Mouse (Mus musculus) c-Kit-positive CD71-positive TER-119-positive erythroid progenitor cells, embryonic 14.5 days (primary cell): Measurements from ENCODE around the gene Eef1akmt3.
A peak's percentile ranks its signal among the peaks of the same experiment; 100 is the strongest.

Source experiments
- DNase-seq: peaks from one replicate; pipeline ENCODE4 v3.0.0-alpha.2; 2013; ENCODE audit warnings: low spot score

The Eef1akmt3 gene

DNA sequence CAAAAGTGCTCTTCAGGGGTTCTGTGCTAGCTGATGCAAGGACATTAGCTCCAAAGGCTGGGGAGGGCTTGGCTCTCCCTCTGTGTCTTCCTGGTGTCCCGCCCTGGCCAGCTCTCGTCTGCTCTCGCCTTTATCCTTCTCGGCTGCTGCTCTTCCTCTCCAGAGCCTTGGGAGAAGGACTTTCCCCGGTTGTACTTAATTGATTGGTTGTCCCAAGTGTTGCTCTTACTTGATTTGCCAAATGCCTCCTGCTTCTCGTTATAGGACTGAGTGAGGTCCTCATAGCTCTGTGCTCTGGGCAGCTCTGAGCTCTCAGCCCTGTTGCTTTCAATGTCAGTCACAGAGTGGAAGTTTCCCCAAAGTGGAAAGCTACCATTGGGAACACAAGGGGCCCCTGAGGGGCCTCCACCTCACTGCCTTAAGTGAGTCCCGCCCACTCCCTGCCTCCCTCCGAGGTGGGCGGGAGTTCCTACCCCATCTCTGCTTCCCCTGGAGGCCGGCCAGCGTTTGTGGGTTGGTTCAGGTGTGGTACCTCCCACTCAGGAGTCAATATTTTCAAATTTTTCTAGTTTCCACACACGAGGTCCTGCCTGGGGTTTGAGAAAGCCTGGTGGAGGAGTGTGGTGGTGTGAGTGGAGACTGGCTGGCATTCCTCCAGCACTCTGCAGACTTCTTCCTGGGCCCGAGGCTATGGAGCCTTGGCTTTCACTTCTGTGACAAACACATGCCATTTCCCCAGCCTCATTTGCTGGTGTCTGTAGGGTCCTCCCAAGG, 43.8 kb downstream of the Eef1akmt3 start:
- no peak for DNase-seq

DNA sequence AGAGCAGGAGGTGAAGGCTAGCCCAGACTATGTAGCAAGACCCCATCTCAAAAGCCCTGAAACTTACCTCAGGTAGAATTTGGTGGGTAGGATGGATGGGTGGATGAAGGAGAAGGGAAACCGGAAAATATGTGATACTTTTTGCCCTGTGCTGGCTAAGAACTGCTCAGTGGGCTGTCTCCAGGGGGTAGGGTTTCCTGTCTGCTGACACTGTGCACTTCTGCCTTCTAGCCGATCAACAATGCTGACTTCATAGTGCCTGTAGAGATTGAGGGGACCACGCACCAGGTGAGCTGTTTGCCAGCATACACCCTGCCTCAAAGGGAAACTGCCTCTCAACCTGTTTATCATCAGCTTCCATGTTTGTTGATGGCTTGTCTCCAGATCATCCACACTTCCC, 47.7 kb downstream of the Eef1akmt3 start:
- no peak for DNase-seq

DNA sequence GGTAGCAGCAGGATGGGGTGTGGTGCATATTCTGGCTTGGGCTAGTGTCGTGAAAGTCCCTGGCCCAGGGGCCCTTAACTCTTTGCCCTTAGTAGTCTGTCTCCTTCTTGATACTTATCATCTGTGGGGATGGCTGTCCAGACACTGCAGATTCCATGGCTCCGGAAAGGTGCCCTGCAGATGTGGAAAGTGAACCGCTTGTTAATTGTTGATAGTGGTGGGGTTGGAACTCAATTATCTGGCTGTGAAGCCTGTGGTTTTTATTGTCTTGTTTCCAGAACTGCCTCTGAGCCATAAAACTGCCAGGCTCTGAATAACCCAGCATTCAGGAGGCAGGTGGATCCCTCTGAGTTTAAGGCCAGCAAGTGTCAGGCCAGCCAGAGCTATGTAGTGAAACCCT, 49.6 kb downstream of the Eef1akmt3 start:
- no peak for DNase-seq

DNA sequence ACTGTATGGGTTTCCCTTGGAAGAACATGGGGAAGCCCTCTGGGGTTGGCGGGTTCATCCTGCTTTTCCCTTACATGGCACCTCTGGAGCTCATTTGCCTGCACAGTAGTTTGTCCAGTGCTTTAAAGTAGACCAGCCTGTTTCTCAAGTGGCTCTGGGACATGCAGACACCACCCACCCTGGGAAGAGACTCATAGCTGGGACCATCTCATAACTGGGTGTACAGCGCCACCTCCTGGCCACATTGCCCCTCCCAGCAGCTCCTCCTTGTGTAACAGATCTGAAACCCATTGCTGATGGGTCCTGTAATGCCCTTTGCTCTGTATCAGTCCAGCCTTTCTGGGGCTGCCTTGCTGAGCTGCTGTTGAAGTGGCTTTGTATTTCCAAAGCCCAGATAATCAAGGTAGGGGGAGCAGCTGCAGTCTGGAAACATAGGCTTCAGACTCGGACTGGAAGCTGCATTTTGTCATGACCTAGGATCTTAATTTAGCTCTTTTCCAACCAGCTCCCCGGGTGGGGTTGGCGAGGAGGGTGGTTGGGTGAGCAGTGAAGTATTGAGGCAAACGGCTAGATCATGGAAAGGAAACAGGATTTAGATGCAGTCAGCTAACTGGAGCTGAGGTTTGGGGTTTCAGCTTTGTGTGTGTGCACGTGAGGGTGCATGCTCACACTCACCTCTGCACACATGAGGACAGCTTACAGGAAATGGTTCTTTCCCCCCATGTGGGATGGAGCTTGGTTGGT, 50.8 kb downstream of the Eef1akmt3 start:
- DNase-seq: peak; percentile 72

DNA sequence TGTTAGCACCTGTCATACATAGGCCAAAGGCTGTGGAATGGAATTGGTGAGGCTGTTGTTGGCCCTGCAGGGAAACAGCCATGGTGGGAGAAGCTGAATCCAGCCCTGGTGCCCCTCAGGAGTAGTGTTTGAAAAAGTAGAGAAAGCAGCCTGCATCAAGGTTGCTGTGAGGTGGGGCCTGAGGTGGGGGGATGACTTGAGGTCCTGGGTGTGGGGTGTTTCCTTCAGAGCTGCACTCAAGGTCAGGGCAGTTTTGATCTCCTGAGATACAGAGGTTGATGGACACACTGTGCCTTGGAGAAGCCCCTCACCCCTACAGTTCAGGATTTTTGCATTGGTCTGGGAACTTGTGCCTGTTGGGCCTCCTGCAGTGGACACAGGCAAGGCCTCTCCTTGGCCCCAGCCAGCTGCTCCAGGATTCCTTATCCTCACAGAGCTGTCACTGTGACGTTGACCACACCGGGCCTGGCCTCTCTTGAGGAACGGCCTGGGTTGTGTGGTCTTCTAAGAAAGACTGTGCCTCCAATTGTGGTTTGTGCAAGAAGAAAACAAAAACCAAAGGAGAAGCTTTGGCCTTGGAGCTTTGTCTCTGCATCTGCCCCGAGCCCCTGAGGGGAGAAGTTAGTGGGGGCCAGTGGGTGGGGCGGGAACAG, 52.7 kb downstream of the Eef1akmt3 start:
- no peak for DNase-seq

DNA sequence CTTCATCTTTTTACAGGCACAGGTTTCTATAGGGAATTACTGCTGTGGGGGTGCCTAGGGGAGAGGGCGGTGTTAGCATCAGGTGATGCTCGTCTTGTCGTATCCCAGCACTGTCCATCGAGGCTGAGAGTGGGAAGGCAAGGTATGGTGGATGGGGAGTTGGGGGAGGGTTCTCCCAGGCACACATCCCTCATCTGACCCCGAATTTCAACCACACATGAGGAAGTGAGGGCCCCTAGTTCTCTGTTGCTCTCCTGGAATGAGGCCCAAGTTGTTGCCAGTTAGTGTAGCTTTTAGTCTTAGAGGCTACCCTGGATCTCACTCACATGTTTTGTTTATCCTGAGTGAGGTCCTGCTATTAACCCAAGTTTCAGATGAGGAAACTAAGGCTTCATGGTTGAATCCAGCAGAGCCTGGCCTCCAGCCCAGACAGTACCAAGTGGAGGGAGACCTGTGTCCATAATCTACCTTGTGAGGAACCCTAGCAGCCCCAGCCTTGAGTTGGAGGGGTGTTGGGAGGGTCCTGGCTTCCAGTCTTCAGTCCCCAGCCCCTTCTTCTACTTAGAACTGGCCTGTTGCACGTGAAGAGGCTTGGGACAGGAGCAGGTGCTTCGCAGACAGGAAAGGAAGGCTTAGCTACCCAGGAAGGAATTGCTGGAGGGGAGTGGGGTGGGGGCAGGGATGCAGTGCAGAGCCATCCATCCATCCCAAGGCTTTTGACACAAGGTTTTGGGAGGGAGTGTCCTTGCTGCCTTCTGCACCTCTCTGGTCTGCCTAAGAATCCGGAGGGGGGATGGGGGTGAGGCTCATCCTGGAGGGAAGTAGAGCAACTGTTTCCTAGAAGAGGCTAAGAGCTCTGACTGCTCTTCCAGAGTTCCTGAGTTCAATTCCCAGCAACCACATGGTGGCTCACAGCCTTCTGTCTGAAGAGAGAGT, 53.9 kb downstream of the Eef1akmt3 start:
- no peak for DNase-seq

DNA sequence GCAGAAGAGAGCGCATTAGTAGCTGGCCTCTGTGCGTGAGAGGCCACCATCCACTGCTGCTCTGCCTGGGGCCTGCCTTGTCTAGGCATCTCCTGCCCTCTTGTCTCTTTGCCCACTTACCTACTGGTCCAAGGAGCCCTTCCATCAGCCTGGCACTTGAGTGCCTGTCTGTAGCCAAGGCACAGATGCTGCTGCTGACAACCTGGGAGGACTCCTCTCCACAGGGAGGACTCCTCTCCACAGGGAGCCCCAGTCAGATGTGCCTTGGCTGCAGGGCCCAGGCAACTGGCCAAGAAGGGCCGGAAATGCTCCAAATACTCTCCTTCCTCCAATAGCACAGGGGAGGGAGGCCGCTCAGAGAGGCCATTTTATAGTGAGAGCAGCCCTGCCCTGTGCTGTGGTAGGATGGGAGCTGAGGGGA, 54.8 kb downstream of the Eef1akmt3 start:
- DNase-seq: no peak

DNA sequence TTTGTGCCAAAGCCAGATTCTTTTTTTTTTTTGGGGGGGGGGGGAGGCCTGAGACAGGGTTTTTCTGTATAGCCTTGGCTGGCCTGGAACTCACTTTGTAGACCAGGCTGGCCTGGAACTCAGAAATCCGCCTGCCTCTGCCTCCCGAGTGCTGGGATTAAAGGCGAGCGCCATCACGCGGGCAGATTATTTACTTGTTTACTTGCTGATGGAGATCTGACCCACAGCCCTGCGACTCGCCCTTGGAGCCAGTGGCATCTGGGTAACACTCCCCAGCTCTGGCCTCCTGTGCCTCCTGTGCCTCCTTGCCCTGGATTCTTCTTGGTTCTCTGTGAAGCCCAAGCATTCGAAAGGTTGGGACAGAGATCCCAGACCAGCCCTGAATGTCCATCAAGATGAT, 55.7 kb downstream of the Eef1akmt3 start:
- no peak for DNase-seq

DNA sequence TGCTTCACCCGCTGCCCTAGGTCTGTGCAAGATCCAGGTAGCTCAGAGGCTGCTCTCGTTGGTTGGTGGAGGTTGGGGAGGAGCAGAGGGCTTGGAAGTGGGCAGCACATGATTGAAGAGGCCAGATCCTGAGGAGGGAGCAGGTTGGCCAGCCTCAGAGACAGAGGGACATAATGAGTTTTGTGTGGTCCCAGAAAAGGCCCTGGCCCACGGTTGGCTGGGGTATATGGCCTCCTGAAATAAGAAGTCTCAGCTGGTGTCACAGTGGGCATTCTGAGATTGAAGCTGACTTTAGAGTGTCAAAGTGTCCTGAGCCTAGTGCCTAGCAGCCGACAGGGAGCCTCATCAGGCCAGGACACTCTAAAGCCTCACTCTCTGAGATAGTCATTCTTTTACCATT, 56.2 kb downstream of the Eef1akmt3 start:
- DNase-seq: no peak

DNA sequence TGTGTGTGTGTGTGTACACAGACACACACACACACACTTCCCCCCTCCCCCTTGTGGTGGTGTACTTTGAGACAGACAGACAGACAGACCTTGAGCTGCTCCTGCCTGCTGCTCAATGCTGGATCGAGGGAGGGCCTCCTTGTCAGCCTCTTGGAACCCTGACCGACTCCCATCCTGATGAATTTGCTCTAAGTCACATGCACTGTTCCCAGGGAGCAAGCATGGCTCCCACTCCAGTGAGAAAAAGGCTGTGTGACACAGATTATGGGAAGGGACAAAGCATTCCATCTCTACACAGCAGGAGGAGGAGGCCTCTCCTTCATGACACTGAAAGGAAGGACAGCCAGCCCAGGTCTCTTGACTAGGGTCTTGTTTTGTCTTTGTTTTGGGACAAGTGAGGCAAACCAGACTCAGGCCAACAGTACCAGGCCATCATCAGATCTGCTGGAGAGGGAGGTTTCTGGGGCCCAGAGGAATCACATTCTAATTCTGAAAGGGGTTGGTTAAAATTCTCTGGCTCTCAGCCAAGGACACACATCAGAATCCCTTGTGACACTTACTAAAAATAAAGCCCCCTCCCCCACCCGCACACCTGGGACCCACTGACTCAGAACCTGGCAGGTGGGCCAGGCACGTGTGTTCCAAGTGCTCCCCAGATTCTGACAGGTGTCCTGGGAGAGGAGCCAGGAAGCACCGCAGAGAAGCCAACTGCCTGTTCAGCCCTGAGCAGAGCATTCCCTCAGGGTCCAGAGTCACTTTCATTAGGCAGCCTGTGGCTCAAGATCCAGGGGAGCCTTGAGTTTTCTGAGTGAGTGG, 56.9 kb downstream of the Eef1akmt3 start:
- no peak for DNase-seq

DNA sequence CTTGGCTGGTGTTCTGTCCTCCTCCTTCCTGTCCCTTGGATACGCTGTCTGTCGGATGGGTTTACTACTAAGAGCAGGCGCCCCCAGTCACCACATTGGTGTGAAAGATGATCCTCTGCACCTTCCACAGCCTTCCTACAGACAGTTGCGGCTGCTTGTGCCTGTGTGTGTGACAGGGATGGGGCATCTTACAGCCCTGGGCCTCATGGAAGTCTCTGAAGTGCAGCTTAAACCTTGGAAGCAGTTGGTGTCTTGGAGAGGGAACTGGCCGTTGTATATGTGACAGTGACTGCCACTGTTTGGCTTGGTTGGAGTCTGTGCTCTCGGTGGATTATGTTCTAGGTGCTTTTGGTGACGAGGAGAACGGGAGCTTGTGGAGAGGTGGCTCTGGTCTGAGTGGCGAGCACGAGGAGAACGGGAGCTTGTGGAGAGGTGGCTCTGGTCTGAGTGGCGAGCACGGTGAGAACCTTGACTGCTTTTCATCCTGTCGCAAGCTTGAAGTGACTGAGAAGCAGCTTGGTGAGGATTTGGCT, 58.1 kb downstream of the Eef1akmt3 start:
- DNase-seq: no peak

DNA sequence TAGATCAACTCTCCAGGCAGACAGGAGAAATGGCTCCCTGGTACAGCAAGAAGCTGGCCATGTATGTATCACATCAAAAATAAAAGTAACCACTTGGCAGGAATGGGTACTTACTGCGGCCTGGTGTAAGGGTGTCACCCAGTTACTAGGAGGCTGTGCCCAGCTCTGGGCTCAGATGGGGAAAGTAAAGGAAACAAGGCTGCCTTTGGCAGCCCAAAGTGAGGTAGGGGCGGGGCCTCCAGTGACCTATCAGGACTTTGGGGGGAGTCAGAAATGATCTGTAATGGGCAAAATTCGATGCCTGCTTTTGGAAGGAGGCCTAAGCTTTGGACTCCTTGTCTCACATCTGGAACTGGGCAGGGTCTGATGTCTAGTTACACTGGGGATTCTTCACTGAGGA, 59.6 kb downstream of the Eef1akmt3 start:
- DNase-seq: no peak
